Mouse (Mus musculus) kidney, embryonic 16.5 days (tissue): ENCODE results near the gene Abcc10. TPM values are rescaled to one million over a fixed set of nuclear protein-coding genes. Genes with fewer than 3 reads are reported as not detected.
A peak's percentile ranks its signal among the peaks of the same experiment; 100 is the strongest.

Experiments
- ATAC-seq: fragments of 200-750 bp; cut with Nextera tagmentation; 2 replicates; pipeline ENCODE4 v1.8.0; 2017; ENCODE audit warnings: moderate TSS enrichment; ENCODE audit not compliant: low FRiP score, low TSS enrichment
- H3K27ac ChIP-seq: fragments of 300-500 bp; sonication (generic); 2 replicates; pipeline ENCODE4 v1.5.1; 2014; ENCODE audit warnings: low read length
- H3K27me3 ChIP-seq: fragments of 300-500 bp; sonication (generic); 2 replicates; pipeline ENCODE4 v1.6.1; 2014; ENCODE audit warnings: low read length, control low read depth, mixed read lengths; ENCODE audit not compliant: insufficient read depth
- H3K36me3 ChIP-seq: fragments of 300-500 bp; sonication (generic); 2 replicates; pipeline ENCODE4 v1.6.1; 2014; ENCODE audit warnings: low read length, control low read depth, mixed read lengths; ENCODE audit not compliant: insufficient read depth
- H3K4me1 ChIP-seq: fragments of 300-500 bp; sonication (generic); 2 replicates; pipeline ENCODE4 v1.6.1; 2014; ENCODE audit warnings: low read length, control low read depth, mixed read lengths; ENCODE audit not compliant: insufficient read depth
- H3K4me2 ChIP-seq: fragments of 300-500 bp; sonication (generic); replicated peaks from 2 replicates; pipeline ENCODE4 v1.6.1; 2014; ENCODE audit warnings: low read depth, low read length
- H3K4me3 ChIP-seq: fragments of 300-500 bp; sonication (generic); 2 replicates; pipeline ENCODE4 v1.5.1; 2014; ENCODE audit warnings: mild to moderate bottlenecking, low read length
- H3K9ac ChIP-seq: fragments of 300-500 bp; sonication (generic); replicated peaks from 2 replicates; pipeline ENCODE4 v1.6.1; 2014; ENCODE audit warnings: low read length
- H3K9me3 ChIP-seq: fragments of 300-500 bp; sonication (generic); 2 replicates; pipeline ENCODE4 v1.6.1; 2016; ENCODE audit warnings: low read length, control low read depth
- WGBS: fragments of 180-500 bp; shearing (Covaris S2); extraction: QIAGEN DNeasy Blood & Tissue Kit; methylation state at CpG from one replicate; pipeline ENCODE4 v1.1.7; 2014; 5-methylcytosine and 5-hydroxymethylcytosine counted together
- polyA plus RNA-seq: library from polyadenylated mRNA; unstranded; fragments of >200 nt; fragmentation: Nextera tagmentation; extraction: Ambion mirVana; gene quantifications from 2 replicates; pipeline ENCODE4 v1.2.1, GENCODE M21; 2015

The Abcc10 gene
- 6.9 and 7.3 TPM in 2 replicates for polyA plus RNA-seq

- peak; percentile 99 for ATAC-seq
- Histone ChIP-seq H3K4me2 (peak within 1 kb of the TSS; percentile 59), H3K27ac (peak within 1 kb of the TSS; percentile 92), H3K36me3 (peaks cover 4% of the 10 kb centered on the region; the same call in 1 of the 2 replicates), H3K27me3 (no peaks in the 10 kb centered on the region), H3K4me1 (peaks cover 8% of the 10 kb centered on the region; the same call in 1 of the 2 replicates), H3K9ac (peak within 1 kb of the TSS; percentile 92), H3K9me3 (no peaks in the 10 kb centered on the region), H3K4me3 (peak within 1 kb of the TSS; percentile 64)
- under 1% methylated on average over 40 of the region's 40 CpGs for WGBS
Measured at GRCm38 (mm10) chr17:46327906-46328534, at the start of gene Abcc10. Gene Abcc10 (minus strand): TSS chr17:46328352.

DNA sequence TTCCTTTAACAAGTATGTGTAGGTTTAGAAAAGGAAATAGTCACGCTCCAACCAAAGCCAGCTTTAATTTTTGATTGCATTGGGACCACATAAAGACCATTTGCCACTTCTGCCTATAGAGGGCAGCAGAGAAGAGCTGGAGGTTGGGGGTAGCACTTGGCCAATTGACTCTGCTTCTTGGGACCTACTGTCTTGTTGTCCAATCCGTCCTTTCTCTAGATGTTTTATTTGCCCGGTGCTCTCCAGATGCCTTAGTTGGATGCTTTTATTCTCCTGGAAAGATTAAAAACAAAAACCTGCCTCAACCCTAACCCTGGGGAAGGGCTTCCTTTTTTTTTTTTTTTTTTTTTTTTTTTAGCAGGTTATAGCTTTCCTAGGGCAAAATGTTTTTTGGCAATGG is 43.6 kb upstream of the Abcc10 start:
- Histone ChIP-seq H3K9me3 (peaks cover 5% of the 10 kb centered on the region; the same call in 1 of the 2 replicates), H3K4me3 (no peak overlapping the region), H3K4me1 (no peaks in the 10 kb centered on the region), H3K27ac (no peak overlapping the region), H3K4me2 (no peak overlapping the region), H3K36me3 (no peaks in the 10 kb centered on the region), H3K9ac (no peak overlapping the region), H3K27me3 (no peaks in the 10 kb centered on the region)
- no peak for ATAC-seq
- 63% methylated on average over 3 of the region's 3 CpGs for WGBS

DNA sequence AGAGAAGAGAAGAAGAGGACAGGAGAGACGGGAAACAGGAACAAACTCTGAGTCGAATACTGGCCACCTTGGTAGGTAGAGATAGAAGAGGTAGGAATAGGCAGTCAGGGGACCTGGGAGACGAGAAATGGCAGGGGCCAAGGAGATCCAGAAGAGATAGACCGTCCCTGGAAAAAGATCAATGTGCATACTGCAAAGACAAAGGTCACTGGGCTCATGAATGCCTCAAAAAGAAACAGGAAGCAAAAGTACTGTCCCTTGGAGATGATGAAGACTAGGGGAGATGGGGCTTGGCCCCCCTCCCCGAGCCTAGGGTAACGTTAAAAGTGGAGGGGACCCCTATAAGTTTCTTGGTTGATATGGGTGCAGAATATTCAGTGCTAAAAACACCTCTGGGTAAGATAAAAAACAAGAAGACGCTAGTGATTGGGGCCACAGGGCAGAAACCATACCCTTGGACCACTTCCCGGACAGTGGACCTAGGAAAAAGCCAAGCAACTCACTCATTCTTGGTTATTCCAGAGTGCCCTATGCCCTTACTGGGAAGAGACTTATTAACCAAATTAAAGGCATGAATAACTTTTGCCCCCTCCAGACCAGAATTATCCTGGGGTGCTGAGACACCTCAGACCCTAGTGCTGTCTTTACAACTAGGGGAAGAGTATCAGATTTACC is 23.0 kb upstream of the Abcc10 start:
- Histone ChIP-seq H3K27me3 (no peaks in the 10 kb centered on the region), H3K4me3 (no peak overlapping the region), H3K9me3 (peaks cover 7% of the 10 kb centered on the region), H3K27ac (no peak overlapping the region), H3K4me2 (no peak overlapping the region), H3K4me1 (no peaks in the 10 kb centered on the region), H3K9ac (no peak overlapping the region), H3K36me3 (no peaks in the 10 kb centered on the region)
- no peak for ATAC-seq
- WGBS: 85% methylated on average over 8 of the region's 8 CpGs

GRCm38 (mm10) chr17:46341208-46341607 is 13.1 kb upstream of the Abcc10 start:
- Histone ChIP-seq H3K36me3 (no peaks in the 10 kb centered on the region), H3K4me1 (no peaks in the 10 kb centered on the region), H3K4me2 (no peak overlapping the region), H3K27me3 (no peaks in the 10 kb centered on the region), H3K9me3 (peaks cover 15% of the 10 kb centered on the region), H3K4me3 (no peak overlapping the region), H3K9ac (no peak overlapping the region), H3K27ac (no peak overlapping the region)
- ATAC-seq: no peak
- WGBS: 70% methylated on average over 7 of the region's 7 CpGs

DNA sequence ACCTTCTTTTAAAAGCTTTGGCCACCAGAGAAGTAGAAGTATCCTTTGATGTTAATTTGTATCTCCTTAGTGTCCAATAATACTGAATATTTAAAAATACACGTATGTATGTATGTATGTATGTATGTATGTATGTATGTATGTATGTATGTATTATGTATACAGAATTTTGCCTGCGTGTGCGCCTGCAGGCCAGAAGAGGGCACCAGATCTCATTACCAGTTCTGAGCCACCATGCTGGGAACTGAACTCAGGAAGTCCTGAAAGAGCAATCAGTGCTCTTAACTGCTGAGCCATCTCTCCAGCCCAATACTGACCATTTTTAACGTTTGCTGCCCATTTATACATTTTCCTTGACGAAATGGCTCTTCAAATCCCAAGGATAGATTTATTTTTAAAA is 8.3 kb upstream of the Abcc10 start:
- Histone ChIP-seq H3K4me3 (no peak overlapping the region), H3K9ac (no peak overlapping the region), H3K27me3 (no peaks in the 10 kb centered on the region), H3K4me1 (no peaks in the 10 kb centered on the region), H3K27ac (no peak overlapping the region), H3K36me3 (no peaks in the 10 kb centered on the region), H3K4me2 (no peak overlapping the region), H3K9me3 (no peaks in the 10 kb centered on the region)
- no peak for ATAC-seq
- WGBS: 21% methylated on average over 5 of the region's 5 CpGs

DNA sequence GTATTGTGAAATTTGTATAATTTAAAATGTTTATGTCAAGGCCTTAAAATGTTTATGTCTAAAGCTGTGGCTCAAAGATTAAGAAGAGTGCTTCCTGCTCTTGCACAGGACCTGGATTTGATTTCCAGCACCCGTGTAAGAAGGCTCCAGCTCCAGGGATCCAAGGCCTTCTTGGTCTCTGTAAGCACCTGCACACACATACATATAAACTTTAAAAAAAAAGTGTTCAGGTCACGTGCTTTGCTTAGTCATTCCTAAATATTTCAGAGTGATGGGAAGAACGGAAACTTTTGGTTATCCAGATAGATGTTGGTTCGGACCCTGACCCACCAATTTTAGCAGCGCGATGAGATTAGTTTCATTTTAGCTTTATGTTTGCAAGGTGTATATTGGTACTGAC is 571 bp upstream of the Abcc10 start:
- Histone ChIP-seq H3K9me3 (no peaks in the 10 kb centered on the region), H3K36me3 (no peaks in the 10 kb centered on the region), H3K27me3 (no peaks in the 10 kb centered on the region), H3K4me1 (peaks cover 8% of the 10 kb centered on the region; the same call in 1 of the 2 replicates), H3K4me3 (no peak overlapping the region), H3K27ac (no peak overlapping the region), H3K9ac (no peak overlapping the region), H3K4me2 (peak overlapping the region; percentile 59)
- ATAC-seq: no peak
- WGBS: 77% methylated on average over 6 of the region's 6 CpGs

GRCm38 (mm10) chr17:46327413-46327905 is 693 bp downstream of the Abcc10 start:
- ATAC-seq: no peak
- WGBS: 3% methylated on average over 27 of the region's 27 CpGs

GRCm38 (mm10) chr17:46322046-46322823 is 5.9 kb downstream of the Abcc10 start:
- Histone ChIP-seq H3K4me3 (no peak overlapping the region), H3K4me2 (no peak overlapping the region), H3K27ac (no peak overlapping the region), H3K4me1 (peaks cover 4% of the 10 kb centered on the region; the same call in 1 of the 2 replicates), H3K36me3 (peaks cover 10% of the 10 kb centered on the region), H3K27me3 (no peaks in the 10 kb centered on the region), H3K9me3 (no peaks in the 10 kb centered on the region), H3K9ac (no peak overlapping the region)
- ATAC-seq: no peak
- WGBS: 87% methylated on average over 14 of the region's 14 CpGs

More at GRCm38 (mm10) chr17:46327413-46327905, 693 bp downstream of the Abcc10 start:
- Histone ChIP-seq H3K27me3 (no peaks in the 10 kb centered on the region), H3K9me3 (no peaks in the 10 kb centered on the region), H3K4me3 (peak overlapping the region; percentile 64), H3K9ac (peak overlapping the region; percentile 92), H3K27ac (peak overlapping the region; percentile 92), H3K4me1 (peaks cover 8% of the 10 kb centered on the region; the same call in 1 of the 2 replicates), H3K4me2 (peak overlapping the region; percentile 59), H3K36me3 (peaks cover 5% of the 10 kb centered on the region; the same call in 1 of the 2 replicates)

DNA sequence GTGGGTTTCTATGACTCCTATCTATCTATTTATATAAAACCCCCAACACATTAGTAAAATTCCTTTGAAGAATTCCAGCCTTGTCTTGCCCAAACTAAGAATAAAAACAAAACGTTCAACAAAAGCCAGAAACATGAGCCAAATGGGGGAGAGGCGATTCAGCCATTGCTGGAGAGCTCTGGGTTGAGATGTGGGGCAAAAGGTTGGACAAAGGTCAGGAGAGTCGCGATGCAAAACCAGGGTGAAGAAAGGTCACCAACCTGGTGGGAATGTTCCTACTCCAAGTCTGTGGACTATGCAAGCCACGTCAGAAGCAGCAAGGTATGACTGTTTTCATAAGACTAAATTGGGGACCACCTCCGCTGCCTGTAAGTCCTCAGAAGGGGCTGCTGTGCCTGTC is 7.7 kb downstream of the Abcc10 start:
- no peaks in the 10 kb centered on the region for H3K27me3 ChIP-seq
- ATAC-seq: no peak
- H3K27ac ChIP-seq: no peak overlapping the region
- H3K9ac ChIP-seq: no peak overlapping the region
- 57% methylated on average over 6 of the region's 6 CpGs for WGBS
- H3K4me2 ChIP-seq: no peak overlapping the region
- no peaks in the 10 kb centered on the region for H3K4me1 ChIP-seq
- H3K36me3 ChIP-seq: peaks cover 10% of the 10 kb centered on the region
- no peaks in the 10 kb centered on the region for H3K9me3 ChIP-seq
- H3K4me3 ChIP-seq: no peak overlapping the region
